Mouse (Mus musculus): Measurements from ENCODE around the gene Agfg2. TPM values are rescaled to one million over a fixed set of nuclear protein-coding genes. Genes with fewer than 3 reads are reported as not detected.
A peak's percentile ranks its signal among the peaks of the same experiment; 100 is the strongest.

Agfg2 gene
- polyA plus RNA-seq, 1 experiment, result 17.8 TPM

DNA sequence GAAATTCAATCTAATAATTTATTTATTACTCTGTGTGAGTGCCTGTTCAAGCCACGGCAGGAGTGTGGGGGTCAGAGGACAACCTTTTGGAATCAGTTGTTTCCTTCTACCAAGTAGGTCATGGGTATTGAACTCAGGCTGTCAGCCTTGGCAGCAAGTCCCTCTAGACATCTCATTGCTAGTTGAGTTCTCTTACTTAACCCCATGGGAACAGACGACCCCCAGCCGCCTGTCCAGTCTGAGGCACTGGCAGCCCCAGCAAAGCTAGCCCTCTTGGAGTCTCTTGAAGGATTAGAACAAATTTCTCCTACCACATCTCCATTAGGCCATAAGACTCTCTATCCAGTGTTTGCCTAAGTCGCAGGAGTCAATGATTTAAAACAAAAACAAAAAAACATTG is 4.8 kb downstream of the Agfg2 start:
- no peak for TF ChIP-seq POLR2A (IDR thresholded peaks at IDR 0.05; ENCODE audit: borderline replicate concordance, extremely low read depth, insufficient read depth, insufficient read length, poor library complexity, severe bottlenecking)
- DNase-seq (ENCODE audit: low read depth), result no peak

DNA sequence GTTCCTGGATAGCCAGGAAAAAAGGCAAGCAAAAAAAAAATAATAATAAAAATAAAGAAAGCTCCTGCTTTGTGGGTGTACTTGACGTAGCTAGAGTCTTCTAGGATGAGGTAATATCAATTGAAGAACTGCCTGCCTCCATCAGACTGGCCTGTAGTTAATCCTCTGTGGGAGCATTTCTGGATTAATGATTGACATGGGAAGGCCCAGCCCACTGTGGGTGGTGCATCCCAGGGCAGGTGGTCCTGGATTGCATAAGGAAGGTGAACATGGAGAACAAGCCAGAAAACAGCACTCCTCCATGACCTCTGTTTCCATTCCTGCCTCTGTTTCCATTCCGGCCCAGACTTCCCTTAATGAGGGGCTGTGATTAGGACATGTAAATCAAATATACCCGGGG is 5.8 kb downstream of the Agfg2 start:
- no peak for DNase-seq (ENCODE audit: low read depth)
- TF ChIP-seq POLR2A (IDR thresholded peaks at IDR 0.05; ENCODE audit: borderline replicate concordance, extremely low read depth, insufficient read depth, insufficient read length, poor library complexity, severe bottlenecking), result no peak
- no peak for TF ChIP-seq CTCF (IDR thresholded peaks at IDR 0.05; ENCODE audit: borderline replicate concordance, extremely low read depth, insufficient read depth, insufficient read length)

DNA sequence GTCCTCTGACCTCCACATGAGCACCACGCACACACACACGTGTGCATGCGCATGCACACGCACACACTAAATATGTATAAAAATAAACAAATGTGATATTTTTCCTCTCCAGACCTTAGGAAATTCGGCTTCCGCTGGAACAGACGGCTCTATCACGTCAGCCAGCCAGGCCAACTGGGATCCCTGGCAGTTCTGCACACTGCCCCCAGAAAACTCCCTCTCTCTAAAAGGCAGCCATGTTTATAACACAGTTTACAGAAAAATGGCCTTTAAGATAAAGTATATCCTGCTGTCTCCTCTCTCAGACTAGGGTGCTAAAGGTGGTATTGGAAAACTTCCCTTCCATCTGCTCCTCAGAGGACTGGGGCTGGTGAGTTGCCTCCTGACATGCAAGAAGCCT is 6.7 kb downstream of the Agfg2 start:
- no peak for TF ChIP-seq CTCF (IDR thresholded peaks at IDR 0.05; ENCODE audit: borderline replicate concordance, extremely low read depth, insufficient read depth, insufficient read length)
- no peak for TF ChIP-seq POLR2A (IDR thresholded peaks at IDR 0.05; ENCODE audit: borderline replicate concordance, extremely low read depth, insufficient read depth, insufficient read length, poor library complexity, severe bottlenecking)

DNA sequence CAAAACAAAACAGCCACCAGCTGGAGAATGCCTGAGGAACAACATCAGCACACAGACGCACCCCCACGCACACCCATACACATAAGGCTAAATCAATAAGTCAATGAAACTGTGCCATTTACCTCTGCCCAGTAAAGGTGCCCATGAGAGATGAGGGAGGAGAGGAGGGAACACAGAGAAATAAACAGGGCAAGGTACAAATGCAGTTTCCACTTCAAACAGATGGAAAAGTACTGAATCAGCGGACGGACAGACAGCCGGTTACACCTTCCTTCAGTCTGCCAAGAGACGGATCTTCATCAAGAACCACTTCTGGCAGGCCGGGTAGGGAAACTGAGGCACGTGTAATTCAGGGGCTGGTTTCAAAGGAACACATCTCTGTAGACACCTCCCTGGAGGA is 9.7 kb downstream of the Agfg2 start:
- no peak for TF ChIP-seq POLR2A (IDR thresholded peaks at IDR 0.05; ENCODE audit: borderline replicate concordance, extremely low read depth, insufficient read depth, insufficient read length, poor library complexity, severe bottlenecking)
- DNase-seq (ENCODE audit: low read depth), result no peak

More for the DNA sequence above, 6.7 kb downstream of the Agfg2 start:
- DNase-seq (ENCODE audit: low read depth), result no peak

DNA sequence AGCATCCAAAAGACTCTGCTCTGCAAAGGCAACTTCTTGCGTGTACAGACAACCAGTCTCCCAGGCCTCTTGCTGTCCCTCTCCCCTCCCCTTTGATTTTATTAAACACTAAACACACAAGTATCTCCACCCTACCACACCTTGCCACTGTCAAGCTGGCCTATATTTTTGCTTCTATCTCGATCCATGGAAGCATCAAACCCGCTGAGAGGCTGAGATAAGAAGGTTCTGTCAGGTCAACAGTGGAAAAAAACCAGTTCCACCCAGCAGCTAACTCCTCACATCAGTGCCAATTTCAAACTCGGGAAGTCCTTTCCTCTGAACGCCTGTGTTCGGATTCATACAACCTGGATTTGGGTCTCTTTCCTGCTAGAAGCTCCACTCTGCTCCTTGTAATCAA is 11.5 kb downstream of the Agfg2 start:
- TF ChIP-seq POLR2A (IDR thresholded peaks at IDR 0.05; ENCODE audit: borderline replicate concordance, extremely low read depth, insufficient read depth, insufficient read length, poor library complexity, severe bottlenecking), result no peak
- no peak for TF ChIP-seq CTCF (IDR thresholded peaks at IDR 0.05; ENCODE audit: borderline replicate concordance, extremely low read depth, insufficient read depth, insufficient read length)
- DNase-seq (ENCODE audit: low read depth), result no peak

DNA sequence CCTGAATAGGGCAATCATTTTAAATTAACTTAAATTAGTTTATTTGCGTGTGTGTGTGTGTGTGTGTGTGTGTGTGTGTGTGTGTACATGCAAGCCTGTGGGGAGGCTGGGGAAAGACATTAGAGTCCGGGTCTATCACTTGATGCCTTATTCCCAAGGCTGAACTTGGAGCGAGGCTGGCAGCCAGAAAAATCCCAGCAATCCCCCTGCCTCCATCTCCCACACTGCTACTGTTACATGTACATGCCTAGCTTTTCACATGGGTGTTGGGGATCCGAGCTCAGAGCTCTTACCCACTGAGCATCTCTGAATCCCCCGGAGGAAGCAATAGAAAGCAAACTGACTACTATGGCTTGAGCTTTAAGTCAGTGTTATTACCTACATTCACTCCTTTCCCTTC is 12.2 kb downstream of the Agfg2 start:
- TF ChIP-seq CTCF (IDR thresholded peaks at IDR 0.05; ENCODE audit: borderline replicate concordance, extremely low read depth, insufficient read depth, insufficient read length) (no peak), POLR2A (IDR thresholded peaks at IDR 0.05; ENCODE audit: borderline replicate concordance, extremely low read depth, insufficient read depth, insufficient read length, poor library complexity, severe bottlenecking) (no peak)
- no peak for DNase-seq (ENCODE audit: low read depth)

DNA sequence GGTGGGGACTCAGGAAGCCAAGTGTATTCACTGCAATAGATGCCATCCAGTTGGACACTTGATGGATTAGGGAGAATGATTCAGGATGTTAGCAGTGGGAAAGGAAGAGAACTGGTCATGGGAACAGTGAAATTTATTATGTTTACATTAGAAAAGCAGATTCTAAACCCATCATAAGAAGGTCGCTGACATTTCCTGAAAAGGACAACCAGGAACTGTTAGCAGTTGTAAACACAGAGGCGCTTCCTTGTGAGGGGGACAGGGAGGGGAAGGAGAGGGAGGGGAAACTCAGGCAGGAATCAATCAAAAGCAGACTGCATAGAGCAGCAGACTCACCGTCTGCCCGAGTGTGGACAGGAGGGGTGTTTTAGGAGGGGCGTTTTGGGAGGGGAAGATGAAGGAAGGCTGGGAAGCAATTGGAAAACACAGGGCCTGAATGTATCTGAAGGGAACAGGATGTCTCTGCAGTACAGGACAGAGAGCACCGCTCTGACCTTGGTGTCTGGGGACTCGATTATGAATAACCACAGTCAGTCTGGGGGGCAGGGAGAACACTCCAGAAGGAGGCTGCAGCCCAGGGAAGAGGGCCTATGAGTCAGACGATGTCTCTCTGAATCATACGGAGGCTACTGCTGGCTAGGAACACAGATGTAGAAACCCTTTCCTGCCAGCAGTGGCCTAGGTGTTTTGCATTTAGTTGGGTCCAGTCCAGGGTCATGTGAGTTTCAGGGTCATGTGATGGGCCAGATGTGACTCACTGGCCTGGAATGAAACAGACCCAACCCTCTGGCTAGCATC is 12.9 kb downstream of the Agfg2 start:
- no peak for TF ChIP-seq POLR2A (IDR thresholded peaks at IDR 0.05; ENCODE audit: borderline replicate concordance, extremely low read depth, insufficient read depth, insufficient read length, poor library complexity, severe bottlenecking)
- DNase-seq (ENCODE audit: low read depth), result no peak

DNA sequence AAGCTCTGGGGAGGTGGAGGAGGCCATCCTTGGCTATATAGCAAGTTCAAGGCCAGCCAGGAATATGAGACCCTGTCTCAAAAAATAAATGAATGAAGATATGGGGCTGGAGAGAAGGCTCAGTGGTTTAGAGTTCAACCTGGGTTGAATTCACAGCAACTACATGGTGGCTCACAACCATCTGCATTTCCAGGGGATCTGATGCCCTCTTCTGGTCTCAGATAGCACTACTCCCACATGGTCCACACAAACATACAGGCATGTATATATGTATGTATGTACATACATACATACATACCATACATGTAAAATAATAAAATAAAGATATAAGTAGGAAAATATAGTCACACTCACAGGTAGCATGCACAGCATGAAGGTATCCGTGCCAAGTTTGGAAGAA is 14.3 kb downstream of the Agfg2 start:
- DNase-seq (ENCODE audit: low read depth), result no peak
- TF ChIP-seq POLR2A (IDR thresholded peaks at IDR 0.05; ENCODE audit: borderline replicate concordance, extremely low read depth, insufficient read depth, insufficient read length, poor library complexity, severe bottlenecking) (no peak), CTCF (IDR thresholded peaks at IDR 0.05; ENCODE audit: borderline replicate concordance, extremely low read depth, insufficient read depth, insufficient read length) (peak; percentile 25; the same call in 1 of the 2 replicates)

DNA sequence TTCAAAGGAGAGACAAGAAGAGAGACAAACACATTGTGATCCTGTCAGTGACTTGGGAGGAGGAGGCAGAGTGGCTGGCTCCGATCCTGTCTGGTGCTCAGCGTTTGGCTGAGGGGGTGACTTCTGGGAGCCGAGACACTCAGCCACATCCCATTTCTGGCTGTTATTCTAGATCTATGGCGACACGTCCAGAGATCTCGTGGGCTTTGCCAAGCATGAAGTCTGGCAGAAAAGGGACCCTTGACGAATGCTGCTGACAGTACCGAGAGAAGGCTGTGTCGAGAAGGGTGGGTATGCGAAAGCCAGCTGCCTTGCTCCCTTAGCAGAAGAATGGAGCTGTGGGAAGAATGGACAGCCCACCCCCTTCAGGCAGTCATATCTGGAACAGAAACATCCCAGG is 15.6 kb downstream of the Agfg2 start:
- TF ChIP-seq CTCF (IDR thresholded peaks at IDR 0.05; ENCODE audit: borderline replicate concordance, extremely low read depth, insufficient read depth, insufficient read length), result no peak
- no peak for TF ChIP-seq POLR2A (IDR thresholded peaks at IDR 0.05; ENCODE audit: borderline replicate concordance, extremely low read depth, insufficient read depth, insufficient read length, poor library complexity, severe bottlenecking)
- DNase-seq (ENCODE audit: low read depth), result peak; percentile 53

DNA sequence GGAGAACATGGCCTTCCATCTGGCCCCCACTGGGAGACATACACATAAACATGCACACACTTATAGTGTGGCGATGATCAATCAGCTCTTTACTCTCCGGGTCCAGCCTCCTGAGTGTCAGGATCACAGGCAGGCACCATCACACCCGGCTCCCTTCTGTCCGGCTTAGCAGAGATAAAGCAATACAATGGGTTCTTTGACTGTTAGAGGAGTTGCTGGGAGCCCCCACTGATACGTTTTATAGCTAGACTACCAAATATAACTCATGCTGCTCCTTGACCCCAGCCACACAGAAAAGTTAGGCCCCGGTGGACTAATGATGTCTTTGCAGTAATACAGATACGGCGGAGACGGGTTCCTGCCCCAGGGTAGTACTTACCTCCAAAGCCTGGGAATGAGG is 21.5 kb downstream of the Agfg2 start:
- no peak for TF ChIP-seq CTCF (IDR thresholded peaks at IDR 0.05; ENCODE audit: borderline replicate concordance, extremely low read depth, insufficient read depth, insufficient read length)
- no peak for TF ChIP-seq POLR2A (IDR thresholded peaks at IDR 0.05; ENCODE audit: borderline replicate concordance, extremely low read depth, insufficient read depth, insufficient read length, poor library complexity, severe bottlenecking)

DNA sequence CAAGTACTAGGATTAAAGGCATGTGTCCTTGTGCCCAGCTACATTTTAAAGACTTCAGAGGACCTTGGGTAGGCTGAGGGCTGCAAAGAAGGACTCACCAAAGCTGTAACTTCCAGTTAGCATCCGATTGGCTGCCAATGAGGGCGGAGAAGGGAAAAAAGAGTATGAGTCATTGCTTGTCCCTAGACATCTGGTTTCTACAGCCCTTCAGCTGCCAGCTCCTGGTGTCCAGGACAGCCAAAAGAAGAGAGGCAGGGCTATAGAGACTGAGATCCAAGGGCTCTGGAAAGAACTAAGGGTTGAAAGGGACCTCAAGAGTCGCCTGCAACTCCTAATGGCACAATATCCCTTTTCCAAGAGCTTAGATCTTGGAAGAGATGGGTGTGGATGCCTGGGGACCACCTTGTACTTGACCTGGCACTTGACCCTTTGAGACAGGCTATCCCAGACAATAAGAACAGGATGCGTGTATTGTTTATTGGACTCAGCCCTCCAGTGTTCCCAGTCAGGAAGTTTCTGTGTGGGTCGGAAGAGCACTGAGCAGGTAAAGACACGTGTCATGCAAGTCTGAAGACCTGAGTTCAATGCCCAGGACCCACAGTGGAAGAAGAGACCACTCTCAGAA is 24.4 kb downstream of the Agfg2 start:
- DNase-seq (ENCODE audit: low read depth), result no peak
- TF ChIP-seq POLR2A (IDR thresholded peaks at IDR 0.05; ENCODE audit: borderline replicate concordance, extremely low read depth, insufficient read depth, insufficient read length, poor library complexity, severe bottlenecking), result no peak
- TF ChIP-seq CTCF (IDR thresholded peaks at IDR 0.05; ENCODE audit: borderline replicate concordance, extremely low read depth, insufficient read depth, insufficient read length), result no peak

More for the DNA sequence above, 21.5 kb downstream of the Agfg2 start:
- DNase-seq (ENCODE audit: low read depth), result no peak

DNA sequence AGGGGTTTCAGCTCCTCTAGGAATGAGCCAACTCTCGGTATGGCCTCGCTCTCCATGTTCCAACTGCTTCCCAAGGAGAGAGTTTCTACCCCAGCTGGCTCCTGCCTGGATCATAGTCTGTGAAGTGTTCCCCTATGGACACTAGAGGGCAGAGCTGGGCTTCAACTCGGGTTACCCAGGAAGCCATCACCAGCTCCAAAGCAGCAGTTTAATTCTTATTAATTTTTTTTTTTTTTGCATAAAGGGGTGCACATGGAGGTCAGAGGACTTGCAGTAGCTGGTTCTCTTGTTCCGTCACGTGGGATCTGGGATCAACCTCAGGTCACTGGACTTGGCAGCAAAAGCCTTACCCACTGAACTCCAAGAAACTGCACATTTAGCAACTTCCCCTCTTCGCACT is 27.5 kb downstream of the Agfg2 start:
- peak; percentile 90 for DNase-seq (ENCODE audit: low read depth)
- TF ChIP-seq POLR2A (IDR thresholded peaks at IDR 0.05; ENCODE audit: borderline replicate concordance, extremely low read depth, insufficient read depth, insufficient read length, poor library complexity, severe bottlenecking) (no peak), CTCF (IDR thresholded peaks at IDR 0.05; ENCODE audit: borderline replicate concordance, extremely low read depth, insufficient read depth, insufficient read length) (peak; percentile 85)
